8 mouse cellular contexts compared by ENCODE assay signal in genomic region chr13:51848481-51849240, GRCm38 (mm10). TPM values are rescaled to one million over a fixed set of nuclear protein-coding genes. Genes with fewer than 3 reads are reported as not detected.
DNase-seq lines count a peak whose midpoint lies in the region; ATAC-seq and TF ChIP-seq lines count a peak whose summit lies in the region.

No protein-coding gene starts in this region.

- WGBS in cerebellum, adult 2 months: 28% methylated on average over 20 of the region's 20 CpGs
- WGBS in limb, embryonic 11.5 days: under 1% methylated on average over 20 of the region's 20 CpGs
- WGBS in midbrain, embryonic 13.5 days: under 1% methylated on average over 20 of the region's 20 CpGs

- TF ChIP-seq CTCF in cerebellum, adult 2 months (IDR thresholded peaks at IDR 0.05; ENCODE audit: borderline replicate concordance, insufficient read depth, low read depth, low read length): no peak

- no peak overlapping the region for H3K9ac ChIP-seq in limb, embryonic 11.5 days (ENCODE audit: low read length)
- H3K9ac ChIP-seq in midbrain, embryonic 13.5 days (replicated peaks): peak overlapping the region; percentile 81

- no peaks in the 10 kb centered on the region for H3K36me3 ChIP-seq in limb, embryonic 11.5 days (ENCODE audit: control insufficient read depth, insufficient read depth, low read length)
- no peaks in the 10 kb centered on the region for H3K36me3 ChIP-seq in midbrain, embryonic 13.5 days

- TF ChIP-seq POLR2A in cerebellum, adult 2 months (IDR thresholded peaks at IDR 0.05; ENCODE audit: borderline replicate concordance, insufficient read depth, low read length): no peak

- H3K9me3 ChIP-seq in limb, embryonic 11.5 days (ENCODE audit: control insufficient read depth, low read length): no peaks in the 10 kb centered on the region
- H3K9me3 ChIP-seq in midbrain, embryonic 13.5 days: no peaks in the 10 kb centered on the region

- DNase-seq in cerebellum, adult 2 months: peak in 1 of 2 experiments; percentile 30
- DNase-seq in c-Kit-positive CD71-positive TER-119-negative erythroid progenitor cells, embryonic 14.5 days (ENCODE audit: low read depth): peak; percentile 74
- DNase-seq in frontal cortex, postnatal 36 days (ENCODE audit: low spot score in 2 of 2): peak; percentile 65 to 84
- peak; percentile 74 for DNase-seq in kidney, adult 18-20 months
- peak; percentile 57 for DNase-seq in limb, embryonic 11.5 days (ENCODE audit: low spot score)
- peak; percentile 30 to 51 for DNase-seq in spleen, postnatal 36 days (ENCODE audit: low spot score in 2 of 2)

- ATAC-seq in cerebellum, adult (ENCODE audit: insufficient number of reproducible peaks, low FRiP score, low TSS enrichment): no peak
- ATAC-seq in limb, embryonic 11.5 days (ENCODE audit: insufficient number of reproducible peaks, low FRiP score, low TSS enrichment, low read depth): peak; percentile 22; the same call in 1 of the 2 replicates
- 0 out of 2 replicates have a peak, but pooled peaks have one; percentile 22 for ATAC-seq in midbrain, embryonic 13.5 days

- peak overlapping the region; percentile 97 for H3K4me2 ChIP-seq in limb, embryonic 11.5 days (ENCODE audit: low read depth, severe bottlenecking)
- peak overlapping the region; percentile 87 for H3K4me2 ChIP-seq in midbrain, embryonic 13.5 days (replicated peaks)

- no peaks in the 10 kb centered on the region for H3K27me3 ChIP-seq in cerebellum, adult 2 months (ENCODE audit: control insufficient read depth, insufficient read depth, low read length)
- H3K27me3 ChIP-seq in limb, embryonic 11.5 days (ENCODE audit: control insufficient read depth, insufficient read depth, low read length): no peaks in the 10 kb centered on the region
- peaks cover 42% of the 10 kb centered on the region for H3K27me3 ChIP-seq in midbrain, embryonic 13.5 days

- no peak overlapping the region for H3K27ac ChIP-seq in cerebellum, adult 2 months (ENCODE audit: insufficient read depth, low read length)
- no peak overlapping the region; the same call in 1 of the 2 replicates for H3K27ac ChIP-seq in limb, embryonic 11.5 days (replicated peaks; ENCODE audit: low read depth, low read length)
- peak overlapping the region; percentile 94 for H3K27ac ChIP-seq in midbrain, embryonic 13.5 days

- peak overlapping the region; percentile 97 for H3K4me3 ChIP-seq in cerebellum, adult 2 months (replicated peaks; ENCODE audit: insufficient read depth, low read depth, low read length)
- H3K4me3 ChIP-seq in limb, embryonic 11.5 days (ENCODE audit: low read depth, low read length): peak overlapping the region; percentile 54
- H3K4me3 ChIP-seq in midbrain, embryonic 13.5 days (replicated peaks): peak overlapping the region; percentile 65

- no peaks in the 10 kb centered on the region for H3K4me1 ChIP-seq in cerebellum, adult 2 months (ENCODE audit: control insufficient read depth, insufficient read depth, low read length)
- peaks cover 31% of the 10 kb centered on the region for H3K4me1 ChIP-seq in limb, embryonic 11.5 days (ENCODE audit: control insufficient read depth, insufficient read depth, low read length)
- H3K4me1 ChIP-seq in midbrain, embryonic 13.5 days (replicated peaks): peaks cover 72% of the 10 kb centered on the region

RNA-seq across cellular contexts. Expression of gene Gadd45g, which starts 2.2 kb away (rescaled TPM):
- 50.3 and 57.4 TPM in 2 replicates for polyA plus RNA-seq in cerebellum, adult 2 months (2012; rRNA removed)
- 20.5 and 20.7 TPM in 2 replicates for polyA plus RNA-seq in limb, embryonic 11.5 days (2014; fragmentation: Nextera tagmentation; extraction: Ambion mirVana)
- polyA plus RNA-seq in midbrain, embryonic 13.5 days (2015; fragmentation: Nextera tagmentation; extraction: Ambion mirVana): 203 and 222 TPM in 2 replicates

RNA-seq across cellular contexts. Expression of gene Sema4d, which starts 55.1 kb away (rescaled TPM):
- polyA plus RNA-seq in cerebellum, adult 2 months (2012; rRNA removed): 111 and 116 TPM in 2 replicates
- polyA plus RNA-seq in limb, embryonic 11.5 days (2014; fragmentation: Nextera tagmentation; extraction: Ambion mirVana): 5.1 and 5.3 TPM in 2 replicates
- polyA plus RNA-seq in midbrain, embryonic 13.5 days (2015; fragmentation: Nextera tagmentation; extraction: Ambion mirVana): 7.1 and 7.8 TPM in 2 replicates

Comparison
In these comparisons a context has a peak if more than half of its experiments do, and no peak if none do; other contexts are left out.
1. RNA of gene Sema4d, which starts 55.1 kb away (polyA plus RNA-seq): 111 to 116 TPM in cerebellum, adult 2 months; 7.1 to 7.8 TPM in midbrain, embryonic 13.5 days and 5.1 to 5.3 TPM in limb, embryonic 11.5 days; every median in the first group is over 10 times any median in the second.
2. Peak in every context shown above with its lines, with median percentiles within 50 percentile points of each other: H3K4me3 ChIP-seq.